Mouse (Mus musculus): ENCODE results near the gene Ralgapb. TPM values are rescaled to one million over a fixed set of nuclear protein-coding genes. Genes with fewer than 3 reads are reported as not detected.

Gene Ralgapb
- polyA plus RNA-seq, 1 experiment = 30.9 TPM

- no peak for DNase-seq (ENCODE audit: low read depth)
Observed at GRCm38 (mm10) chr2:158513821-158514336, 104.2 kb downstream of the Ralgapb start.

DNA sequence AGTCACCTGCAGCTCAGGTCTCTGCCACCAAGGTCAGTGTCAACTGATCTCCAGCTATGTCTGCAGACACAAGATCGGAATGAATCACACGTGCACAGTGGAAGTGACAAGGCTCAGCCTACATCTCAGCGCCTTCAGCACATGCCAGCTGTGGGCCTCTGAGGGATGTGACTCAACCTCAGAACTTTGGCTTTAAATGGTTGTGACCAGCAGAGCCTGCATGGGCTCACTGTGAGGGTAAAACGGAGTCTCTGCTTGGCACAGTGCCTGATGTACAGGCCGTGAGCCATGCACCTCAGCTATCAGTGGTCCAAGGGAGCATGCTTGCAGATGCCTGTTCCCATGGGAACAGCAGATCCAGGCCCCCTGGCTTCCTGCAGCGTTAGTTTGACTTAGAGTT is 108.9 kb downstream of the Ralgapb start:
- no peak for DNase-seq (ENCODE audit: low read depth)

- DNase-seq (ENCODE audit: low read depth) = no peak
Observed at GRCm38 (mm10) chr2:158519071-158519470, 109.4 kb downstream of the Ralgapb start.

DNA sequence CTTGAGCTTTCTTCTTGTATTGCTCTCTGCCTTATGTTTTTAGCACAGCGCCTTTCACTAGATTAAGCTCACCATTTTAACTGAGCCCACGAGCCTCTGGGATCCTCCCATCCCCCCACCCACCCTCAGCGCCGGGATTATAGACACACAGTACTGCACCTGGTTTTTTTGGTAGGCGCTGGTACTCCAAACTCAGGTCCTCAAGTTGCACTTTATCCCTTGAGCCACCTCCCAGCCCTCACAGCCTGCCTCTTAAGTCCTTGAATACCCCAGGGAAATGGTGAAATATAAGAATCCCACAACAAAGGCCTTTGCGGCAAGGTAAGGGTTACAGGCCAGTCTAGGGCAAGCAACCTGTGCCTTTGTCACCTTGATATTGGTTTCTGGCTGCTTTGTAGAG is 110.2 kb downstream of the Ralgapb start:
- no peak for DNase-seq (ENCODE audit: low read depth)

GRCm38 (mm10) chr2:158523060-158523459 is 113.4 kb downstream of the Ralgapb start:
- no peak for DNase-seq (ENCODE audit: low read depth)

DNA sequence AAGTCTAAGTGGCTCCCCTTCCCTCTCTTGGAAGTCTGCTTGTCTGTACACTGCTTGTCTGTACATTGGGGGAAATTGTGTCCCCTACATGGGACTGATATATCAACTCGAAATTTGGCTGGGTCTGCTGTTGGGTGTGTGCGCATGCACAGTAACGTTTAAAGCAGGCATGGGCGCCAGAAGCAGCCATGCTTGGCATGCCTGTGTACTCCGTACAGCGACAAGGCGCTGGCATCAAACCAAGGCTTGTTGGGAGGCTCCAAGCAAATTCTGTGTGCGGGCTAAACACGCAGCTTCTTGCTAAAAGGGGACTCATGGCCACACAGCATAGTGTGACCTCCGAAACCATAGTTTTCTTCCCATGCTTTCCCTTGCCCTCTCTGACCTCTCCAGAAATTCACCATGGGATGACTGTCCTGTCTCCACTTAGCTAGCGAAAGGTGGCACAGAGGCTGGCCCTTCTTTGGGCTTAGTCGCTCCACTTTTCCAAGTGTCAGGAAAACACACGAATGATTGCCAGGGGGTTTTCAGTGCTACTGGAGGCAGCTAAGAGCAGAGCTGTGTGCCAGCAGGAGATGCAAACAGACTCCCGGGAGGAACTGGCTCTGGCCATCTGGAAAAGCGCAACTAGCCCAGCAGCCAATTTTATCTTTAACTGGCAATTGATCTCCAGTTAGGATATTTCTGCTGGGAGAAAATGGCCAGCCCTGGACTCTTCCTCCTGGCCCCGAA is 114.6 kb downstream of the Ralgapb start:
- DNase-seq (ENCODE audit: low read depth) = no peak

- DNase-seq (ENCODE audit: low read depth) = no peak
Observed at GRCm38 (mm10) chr2:158534090-158534489, 124.4 kb downstream of the Ralgapb start.

DNA sequence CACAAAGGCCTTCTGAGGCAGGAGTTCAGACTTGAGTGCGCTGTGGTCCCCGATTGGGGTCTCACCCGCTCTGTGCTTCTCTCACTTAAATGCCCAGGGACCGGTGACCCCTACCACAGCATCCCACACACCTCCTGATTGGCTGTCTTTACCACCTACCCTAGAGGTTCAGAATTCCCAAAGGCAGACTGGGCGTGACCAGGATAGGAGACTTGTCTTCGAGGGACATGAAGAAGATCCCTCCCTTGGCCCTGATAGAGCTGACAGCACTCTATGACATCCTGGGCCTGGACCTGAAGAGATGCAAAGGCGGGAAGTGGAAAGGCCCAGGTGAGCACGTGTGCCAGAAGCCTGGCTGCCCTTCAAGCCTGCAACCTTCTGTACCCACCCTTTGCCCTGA is 124.9 kb downstream of the Ralgapb start:
- DNase-seq (ENCODE audit: low read depth) = no peak

- no peak for DNase-seq (ENCODE audit: low read depth)
Observed at GRCm38 (mm10) chr2:158539433-158540305, 130.0 kb downstream of the Ralgapb start.

GRCm38 (mm10) chr2:158541286-158541685 is 131.6 kb downstream of the Ralgapb start:
- DNase-seq (ENCODE audit: low read depth) = no peak

- DNase-seq (ENCODE audit: low read depth) = no peak
Observed at GRCm38 (mm10) chr2:158545266-158545665, 135.6 kb downstream of the Ralgapb start.

DNA sequence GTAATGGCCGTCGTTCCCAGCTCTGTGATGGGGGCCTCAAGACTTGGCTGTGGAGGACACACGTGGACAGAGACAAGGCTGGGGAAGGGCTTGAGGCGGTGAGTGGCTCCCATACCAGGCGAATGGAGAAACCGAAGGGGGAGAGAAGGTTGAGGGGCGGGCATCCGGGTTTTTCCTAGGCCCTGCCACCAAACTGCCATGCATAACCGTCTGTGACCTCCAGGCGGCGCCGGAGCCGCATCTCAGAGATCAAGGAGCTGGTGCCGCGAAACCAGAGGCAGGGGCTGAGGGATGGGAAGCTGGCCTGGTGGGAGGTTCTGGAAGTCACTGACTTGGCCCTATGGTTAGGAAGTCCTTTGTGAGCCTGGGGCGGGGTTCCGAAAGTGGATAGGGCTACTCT is 137.1 kb downstream of the Ralgapb start:
- no peak for DNase-seq (ENCODE audit: low read depth)

Other genes starting within 250 kb of the Ralgapb start
- gene D630003M21Rik, start 180.6 kb upstream of the Ralgapb start, polyA plus RNA-seq (2012; rRNA removed) = 15.4 and 19.9 TPM in 2 replicates
- 75.2 and 92.0 TPM in 2 replicates for gene Bpi, start 151.8 kb upstream of the Ralgapb start, polyA plus RNA-seq (2012; rRNA removed)
- 177 and 360 TPM in 2 replicates for gene Lbp, start 103.4 kb upstream of the Ralgapb start, polyA plus RNA-seq (2012; rRNA removed)
- gene Snhg11, start 34.2 kb upstream of the Ralgapb start, polyA plus RNA-seq (2012; rRNA removed) = 12.0 and 19.4 TPM in 2 replicates
- 211 and 252 TPM in 2 replicates for gene Adig, start 92.8 kb downstream of the Ralgapb start, polyA plus RNA-seq (2012; rRNA removed)
- 4.7 and 5.4 TPM in 2 replicates for gene Arhgap40, start 102.9 kb downstream of the Ralgapb start, polyA plus RNA-seq (2012; rRNA removed)
- not detected in 2 replicates for gene Slc32a1, start 200.9 kb downstream of the Ralgapb start, polyA plus RNA-seq (2012; rRNA removed)
- gene Actr5, start 215.0 kb downstream of the Ralgapb start, polyA plus RNA-seq (2012; rRNA removed) = 5.5 and 6.3 TPM in 2 replicates